Mouse (Mus musculus) Patski (cell line): Measurements from ENCODE around the gene Orai2. TPM values are rescaled to one million over a fixed set of nuclear protein-coding genes. Genes with fewer than 3 reads are reported as not detected.

ENCODE experiments used
- ATAC-seq: fragments of 100-300 bp; one replicate; pipeline ENCODE4 v1.8.0; 2021
- CTCF ChIA-PET: fragments of 350-600 bp; sonication (Branson Sonifier 250); formaldehyde crosslinking; loops from one replicate; lab custom pipeline; 2022; ENCODE audit warnings: inconsistent platforms; lab: Charles Lee
- POLR2A ChIA-PET: fragments of 350-600 bp; sonication (Branson Sonifier 250); formaldehyde crosslinking; loops from one replicate; lab custom pipeline; 2022; ENCODE audit warnings: antibody characterized with exemption, inconsistent platforms; lab: Charles Lee
- DNase-seq: peaks from one replicate; pipeline ENCODE4 v3.0.0-alpha.2; 2011; ENCODE audit warnings: low read depth, low spot score
- H3K27me3 ChIP-seq: fragments of 371-371 bp; one replicate; pipeline ENCODE4 v1.5.1; 2021
- CTCF ChIP-seq: fragments of 100-300 bp; IDR thresholded peaks from one replicate; pipeline ENCODE4 v1.5.1; 2021
- in situ Hi-C: fragments of 300-500 bp; cut with MboI; formaldehyde crosslinking; loops from 3 replicates; pipeline ENCODE4 v1.11.1; 2018; ENCODE audit warnings: low pct_unique_long_range_greater_than_20kb, mixed read lengths
- polyA plus RNA-seq: library from polyadenylated mRNA; unstranded; gene quantifications from one replicate; pipeline ENCODE4 v1.2.3, GENCODE M21; 2021

Gene Orai2
- polyA plus RNA-seq, 1 experiment from 2014 or later: 40.0 TPM

DNA sequence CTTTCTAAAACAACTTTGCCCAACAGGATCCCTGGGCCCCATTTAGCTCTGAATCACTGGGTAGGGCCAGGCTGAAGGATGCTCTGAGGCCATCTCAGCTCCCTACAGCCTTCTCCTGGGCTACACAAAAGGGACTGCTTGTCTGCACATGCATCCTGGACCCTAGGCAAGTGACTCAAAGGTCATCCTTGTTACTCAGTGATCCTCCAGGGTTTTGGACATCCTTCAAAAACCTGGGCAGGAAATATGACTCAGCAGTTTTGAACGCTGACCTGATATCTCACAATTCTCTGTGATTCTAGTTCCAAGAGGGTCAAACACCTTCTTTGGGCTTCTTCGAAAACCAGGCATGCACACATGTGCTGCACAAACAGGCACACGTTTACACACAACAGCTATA is 61.5 kb downstream of the Orai2 start:
- in situ Hi-C loops: no loop called here
- no peak for ATAC-seq
- no peak for TF ChIP-seq CTCF
- CTCF ChIA-PET: no interaction called here
- no peaks in the 10 kb centered on the region for H3K27me3 ChIP-seq
- DNase-seq: no peak
- POLR2A ChIA-PET: no interaction called here

GRCm38 (mm10) chr5:136108486-136108885 is 62.0 kb downstream of the Orai2 start:
- H3K27me3 ChIP-seq: no peaks in the 10 kb centered on the region
- POLR2A ChIA-PET: no interaction called here
- in situ Hi-C loops: no loop called here
- DNase-seq (no peak), ATAC-seq (no peak)
- CTCF ChIA-PET: no interaction called here
- TF ChIP-seq CTCF: no peak

DNA sequence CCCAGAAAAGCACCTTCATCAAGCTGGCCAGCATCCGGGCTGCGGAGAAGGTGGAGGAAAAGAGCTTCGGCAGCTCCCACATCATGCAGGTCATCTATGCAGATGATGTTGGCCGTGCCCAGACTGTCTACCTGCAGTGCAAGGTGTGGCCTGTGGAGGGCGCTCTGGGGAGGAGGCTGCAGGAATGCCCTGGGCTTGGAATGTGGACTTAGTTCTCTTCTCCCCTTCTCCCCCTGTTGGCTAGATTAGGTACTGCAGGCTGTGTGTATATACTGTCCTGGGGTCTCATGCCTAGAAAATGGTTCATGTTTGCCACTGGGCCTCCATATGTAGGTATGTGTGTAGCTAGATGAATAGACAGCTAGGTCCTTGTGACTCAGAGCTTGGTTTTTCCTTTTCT is 66.0 kb downstream of the Orai2 start:
- ChIA-PET CTCF (interaction anchor here (0.9 to 4.7 kb wide), 2 partner anchors 9 to 12 kb away, joined by 3 to 18 read pairs; partner anchors contain the start of gene Polr2j), POLR2A (no interaction called here)
- no peaks in the 10 kb centered on the region for H3K27me3 ChIP-seq
- no peak for TF ChIP-seq CTCF
- in situ Hi-C loops: no loop called here
- ATAC-seq (no peak), DNase-seq (no peak)

DNA sequence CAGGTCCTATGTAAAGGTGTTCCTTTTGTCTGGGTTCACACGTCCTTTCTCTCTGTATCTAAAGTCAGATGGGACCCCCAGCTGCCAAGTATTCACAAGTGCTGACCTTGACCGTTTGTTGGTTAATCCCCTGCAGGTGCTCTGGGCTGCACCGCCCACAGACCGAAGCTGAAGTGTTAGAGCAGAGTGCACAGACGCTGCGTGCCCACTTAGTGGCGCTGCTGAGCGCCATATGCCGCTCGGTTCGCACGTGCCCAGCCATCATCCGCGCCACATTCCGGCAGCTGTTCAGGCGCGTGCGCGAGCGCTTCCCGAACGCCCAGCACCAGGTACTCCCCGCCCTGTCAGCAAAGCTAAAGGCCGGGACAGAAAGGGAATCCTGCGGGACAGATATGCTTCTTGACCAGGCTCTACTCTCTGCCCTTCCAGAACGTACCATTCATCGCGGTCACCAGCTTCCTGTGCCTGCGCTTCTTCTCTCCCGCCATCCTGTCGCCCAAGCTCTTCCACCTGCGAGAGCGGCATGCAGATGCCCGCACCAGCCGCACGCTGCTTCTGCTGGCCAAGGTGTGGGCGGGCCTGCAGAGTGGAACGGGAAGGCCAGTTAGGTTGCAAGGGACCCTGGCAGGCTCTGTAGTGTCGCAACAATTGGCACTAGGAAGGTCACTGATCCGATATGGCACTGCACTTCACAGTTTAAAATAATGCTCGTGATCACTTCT is 68.3 kb downstream of the Orai2 start:
- H3K27me3 ChIP-seq: no peaks in the 10 kb centered on the region
- in situ Hi-C loops: no loop called here
- POLR2A ChIA-PET: no interaction called here
- CTCF ChIA-PET: interaction anchor here (0.8 to 4.7 kb wide), 3 partner anchors 10 to 23 kb away, joined by 3 to 18 read pairs (median 4); partner anchors contain the start of gene Polr2j
- TF ChIP-seq CTCF: no peak
- ATAC-seq (no peak), DNase-seq (no peak)

DNA sequence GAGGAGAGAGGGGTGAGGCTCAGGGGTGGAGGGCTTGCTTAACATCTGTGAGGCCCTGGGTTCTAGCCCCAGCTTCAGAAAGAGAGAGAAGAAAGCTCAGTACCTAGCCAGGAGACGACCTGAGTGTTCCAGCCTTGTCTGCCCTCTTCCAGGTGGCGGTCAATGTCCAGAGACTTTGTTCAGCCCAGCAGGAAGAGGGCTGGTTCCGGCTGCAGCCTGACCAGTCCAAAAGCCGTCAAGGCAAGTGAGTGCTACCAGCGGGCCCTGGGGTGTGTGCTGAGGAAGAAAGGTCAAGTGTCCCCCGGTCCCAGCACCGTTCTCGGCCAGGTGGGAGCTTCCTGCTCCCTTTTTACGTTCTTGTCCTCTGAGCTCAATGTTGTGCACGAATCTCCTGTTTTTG is 72.0 kb downstream of the Orai2 start:
- ChIA-PET CTCF (no interaction called here), POLR2A (no interaction called here)
- in situ Hi-C loops: no loop called here
- DNase-seq: no peak
- no peaks in the 10 kb centered on the region for H3K27me3 ChIP-seq
- ATAC-seq: no peak
- TF ChIP-seq CTCF: no peak

Other genes starting within 250 kb of the Orai2 start
- gene Ywhag, start 236.1 kb downstream of the Orai2 start, polyA plus RNA-seq: 237 TPM
- 2.4 TPM for gene Ssc4d, start 196.2 kb downstream of the Orai2 start, polyA plus RNA-seq
- gene Zp3, start 190.6 kb downstream of the Orai2 start, polyA plus RNA-seq: 0.04 TPM
- gene Dtx2, start 175.9 kb downstream of the Orai2 start, polyA plus RNA-seq: 22.2 TPM
- gene Upk3b, start 132.2 kb downstream of the Orai2 start, polyA plus RNA-seq: 0.95 TPM
- gene Upk3bl, start 116.2 kb downstream of the Orai2 start, polyA plus RNA-seq: 5.7 TPM
- gene Rasa4, start 86.8 kb downstream of the Orai2 start, polyA plus RNA-seq: 8.7 TPM
- 147 TPM for gene Polr2j, start 54.1 kb downstream of the Orai2 start, polyA plus RNA-seq
- 37.3 TPM for gene Lrwd1, start 34.6 kb downstream of the Orai2 start, polyA plus RNA-seq
- gene Alkbh4, start 34.6 kb downstream of the Orai2 start, polyA plus RNA-seq: 11.2 TPM
- 63.4 TPM for gene Prkrip1, start 28.2 kb upstream of the Orai2 start, polyA plus RNA-seq
- gene Sh2b2, start 75.8 kb upstream of the Orai2 start, polyA plus RNA-seq: 8.3 TPM